Mouse (Mus musculus): ENCODE results near the gene Mrps27. TPM values are rescaled to one million over a fixed set of nuclear protein-coding genes. Genes with fewer than 3 reads are reported as not detected.

Mrps27 gene
- polyA plus RNA-seq, 1 experiment: 9.5 TPM

- WGBS: 79% methylated on average over 5 of the region's 5 CpGs
- DNase-seq: no peak
- no peaks in the 10 kb centered on the region; the same call in 1 of the 2 replicates for H3K4me1 ChIP-seq (ENCODE audit: control insufficient read depth, insufficient read depth, low read length)
- TF ChIP-seq CTCF (IDR thresholded peaks at IDR 0.05; ENCODE audit: insufficient read depth, low read length): no peak
- no peak for TF ChIP-seq POLR2A (IDR thresholded peaks at IDR 0.05; ENCODE audit: borderline replicate concordance, extremely low read depth, low read depth, low read length)
- no peak overlapping the region for H3K4me3 ChIP-seq (replicated peaks; ENCODE audit: extremely low read depth, low read depth, low read length)
Observed at GRCm38 (mm10) chr13:99451276-99451675, 106.7 kb downstream of the Mrps27 start.

- WGBS: 91% methylated on average over 3 of the region's 3 CpGs
- TF ChIP-seq POLR2A (IDR thresholded peaks at IDR 0.05; ENCODE audit: borderline replicate concordance, extremely low read depth, low read depth, low read length) (no peak), CTCF (IDR thresholded peaks at IDR 0.05; ENCODE audit: insufficient read depth, low read length) (no peak)
Observed at GRCm38 (mm10) chr13:99452444-99452843, 107.9 kb downstream of the Mrps27 start.

DNA sequence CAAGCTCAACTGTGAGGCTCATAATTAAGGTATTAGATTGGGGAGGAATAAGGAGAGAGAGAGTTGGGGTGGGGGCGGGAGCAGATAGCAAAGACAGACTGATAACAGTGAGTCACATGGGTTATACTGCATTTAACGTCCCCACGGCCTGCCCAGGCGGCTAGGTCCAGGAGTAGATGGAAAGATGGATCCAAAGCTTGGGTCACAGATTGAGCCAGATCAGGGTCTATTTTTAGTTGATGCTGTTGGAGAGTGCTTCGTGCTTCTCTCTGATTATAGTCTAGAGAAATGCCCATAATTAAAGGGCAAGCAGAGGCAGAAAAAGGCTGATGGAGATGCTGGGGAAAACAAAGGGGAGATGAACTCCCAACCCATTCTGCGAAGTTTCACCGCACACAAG, 110.4 kb downstream of the Mrps27 start:
- no peak for TF ChIP-seq CTCF (IDR thresholded peaks at IDR 0.05; ENCODE audit: insufficient read depth, low read length)
- no peak for TF ChIP-seq POLR2A (IDR thresholded peaks at IDR 0.05; ENCODE audit: borderline replicate concordance, extremely low read depth, low read depth, low read length)
- Histone ChIP-seq H3K4me3 (replicated peaks; ENCODE audit: extremely low read depth, low read depth, low read length) (no peak overlapping the region), H3K4me1 (ENCODE audit: control insufficient read depth, insufficient read depth, low read length) (no peaks in the 10 kb centered on the region; the same call in 1 of the 2 replicates)
- no peak for DNase-seq
- 88% methylated on average over 7 of the region's 7 CpGs for WGBS

More at GRCm38 (mm10) chr13:99452444-99452843, 107.9 kb downstream of the Mrps27 start:
- DNase-seq: no peak
- Histone ChIP-seq H3K4me1 (ENCODE audit: control insufficient read depth, insufficient read depth, low read length) (no peaks in the 10 kb centered on the region), H3K4me3 (replicated peaks; ENCODE audit: extremely low read depth, low read depth, low read length) (no peak overlapping the region)

DNA sequence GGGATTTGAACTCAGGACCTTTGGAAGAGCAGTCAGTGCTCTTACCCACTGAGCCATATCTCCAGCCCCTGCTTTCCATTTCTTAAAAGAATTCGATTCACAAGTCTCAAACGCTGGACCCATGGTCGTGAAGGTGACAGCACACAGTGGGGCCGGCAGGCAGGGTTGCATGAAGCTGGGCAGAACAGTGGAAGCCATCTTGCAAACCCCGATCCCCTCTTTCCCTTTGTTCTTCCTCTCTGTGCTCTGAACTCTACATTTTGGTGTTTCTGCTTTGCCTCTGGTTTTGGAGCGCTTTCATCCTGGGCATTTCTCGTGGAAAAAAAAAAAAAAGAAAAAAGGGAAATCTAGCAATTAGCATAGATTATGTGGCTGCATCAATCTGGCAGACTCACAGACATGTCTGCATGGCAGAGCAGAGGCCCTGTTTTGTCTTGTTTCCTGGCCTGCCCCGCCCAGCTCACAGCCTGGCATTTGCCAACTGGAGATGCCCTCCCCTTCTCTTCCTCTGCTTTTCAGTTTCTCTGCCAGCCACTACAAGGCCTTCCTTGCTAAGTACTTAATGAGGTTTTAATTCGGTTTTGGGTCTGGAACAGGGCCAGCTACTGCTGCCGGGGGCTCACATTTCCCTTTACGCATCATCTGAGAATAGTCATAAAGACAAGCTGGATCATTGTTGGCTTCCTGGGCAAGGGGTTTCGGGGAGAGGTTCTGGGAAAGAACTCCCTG, 114.2 kb downstream of the Mrps27 start:
- WGBS: 64% methylated on average over 12 of the region's 12 CpGs
- Histone ChIP-seq H3K4me1 (ENCODE audit: control insufficient read depth, insufficient read depth, low read length) (no peaks in the 10 kb centered on the region; the same call in 1 of the 2 replicates), H3K4me3 (replicated peaks; ENCODE audit: extremely low read depth, low read depth, low read length) (no peak overlapping the region)
- DNase-seq: no peak
- no peak for TF ChIP-seq CTCF (IDR thresholded peaks at IDR 0.05; ENCODE audit: insufficient read depth, low read length)
- TF ChIP-seq POLR2A (IDR thresholded peaks at IDR 0.05; ENCODE audit: borderline replicate concordance, extremely low read depth, low read depth, low read length): no peak

GRCm38 (mm10) chr13:99459612-99460011, 115.0 kb downstream of the Mrps27 start:
- H3K4me1 ChIP-seq (ENCODE audit: control insufficient read depth, insufficient read depth, low read length): no peaks in the 10 kb centered on the region; the same call in 1 of the 2 replicates
- DNase-seq: no peak
- H3K4me3 ChIP-seq (replicated peaks; ENCODE audit: extremely low read depth, low read depth, low read length): no peak overlapping the region
- WGBS: 67% methylated on average over 4 of the region's 4 CpGs
- TF ChIP-seq POLR2A (IDR thresholded peaks at IDR 0.05; ENCODE audit: borderline replicate concordance, extremely low read depth, low read depth, low read length): no peak
- TF ChIP-seq CTCF (IDR thresholded peaks at IDR 0.05; ENCODE audit: insufficient read depth, low read length): no peak

DNA sequence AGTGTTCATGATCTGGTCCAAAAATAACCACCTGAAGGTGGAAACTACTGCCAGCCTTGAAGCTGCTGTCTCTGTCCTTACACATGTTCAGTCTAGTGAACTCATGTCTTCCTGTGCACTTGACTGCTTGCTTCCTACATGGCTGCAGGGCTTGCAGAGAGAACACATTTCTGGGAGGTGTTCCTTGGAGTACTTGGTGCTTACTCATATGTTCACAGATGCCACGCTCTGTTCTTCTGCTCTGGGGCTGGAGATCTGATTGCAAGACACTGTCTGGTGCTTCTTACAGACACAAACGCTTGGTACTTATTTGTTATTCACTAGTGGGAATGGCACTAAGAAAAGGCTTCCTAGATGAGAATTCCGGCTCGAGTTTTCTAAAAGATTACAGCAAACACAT, 117.3 kb downstream of the Mrps27 start:
- Histone ChIP-seq H3K4me3 (replicated peaks; ENCODE audit: extremely low read depth, low read depth, low read length) (no peak overlapping the region), H3K4me1 (ENCODE audit: control insufficient read depth, insufficient read depth, low read length) (no peaks in the 10 kb centered on the region; the same call in 1 of the 2 replicates)
- no peak for DNase-seq
- WGBS: 91% methylated on average over 4 of the region's 4 CpGs
- TF ChIP-seq POLR2A (IDR thresholded peaks at IDR 0.05; ENCODE audit: borderline replicate concordance, extremely low read depth, low read depth, low read length) (no peak), CTCF (IDR thresholded peaks at IDR 0.05; ENCODE audit: insufficient read depth, low read length) (no peak)

GRCm38 (mm10) chr13:99464551-99464950, 120.0 kb downstream of the Mrps27 start:
- no peaks in the 10 kb centered on the region; the same call in 1 of the 2 replicates for H3K4me1 ChIP-seq (ENCODE audit: control insufficient read depth, insufficient read depth, low read length)
- H3K4me3 ChIP-seq (replicated peaks; ENCODE audit: extremely low read depth, low read depth, low read length): no peak overlapping the region
- TF ChIP-seq POLR2A (IDR thresholded peaks at IDR 0.05; ENCODE audit: borderline replicate concordance, extremely low read depth, low read depth, low read length): no peak
- TF ChIP-seq CTCF (IDR thresholded peaks at IDR 0.05; ENCODE audit: insufficient read depth, low read length): no peak
- DNase-seq: no peak
- 64% methylated on average over 4 of the region's 4 CpGs for WGBS

Other genes starting within 250 kb of the Mrps27 start
- 13.6 and 14.5 TPM in 2 replicates for gene Zfp366, start 160.0 kb upstream of the Mrps27 start, polyA plus RNA-seq (2012; rRNA removed)
- gene Ptcd2, start 81 bp upstream of the Mrps27 start, polyA plus RNA-seq (2012; rRNA removed): 9.3 and 10.8 TPM in 2 replicates
- 2.3 and 4.1 TPM in 2 replicates for gene Map1b, start 171.8 kb downstream of the Mrps27 start, polyA plus RNA-seq (2012; rRNA removed)

Measured in lung, adult 2 months (tissue).